Mouse (Mus musculus) lung, embryonic 14.5 days (tissue): ENCODE measurements at regions not wholly inside any gene's neighbourhood (a gene's known extent, or its start where the extent isn't known, plus 50 kb on each side); places are given as distances from the start of the nearest gene placed in this dataset.

Experiments
- ATAC-seq: fragments of 200-750 bp; cut with Nextera tagmentation; 2 replicates; pipeline ENCODE4 v1.8.0; 2017; ENCODE audit warnings: mild to moderate bottlenecking, moderate TSS enrichment, moderate library complexity; ENCODE audit not compliant: insufficient read depth
- DNase-seq: peaks from one replicate; pipeline ENCODE4 v3.0.0-alpha.2; 2015
- H3K27ac ChIP-seq: fragments of 300-500 bp; sonication (generic); 2 replicates; pipeline ENCODE4 v1.5.1; 2014; ENCODE audit warnings: low read depth, mild to moderate bottlenecking, moderate library complexity
- H3K27me3 ChIP-seq: fragments of 300-500 bp; sonication (generic); 2 replicates; pipeline ENCODE4 v1.6.1; 2014; ENCODE audit warnings: low read length, control low read depth; ENCODE audit not compliant: insufficient read depth
- H3K36me3 ChIP-seq: fragments of 300-500 bp; sonication (generic); 2 replicates; pipeline ENCODE4 v1.6.1; 2014; ENCODE audit warnings: control low read depth; ENCODE audit not compliant: insufficient read depth
- H3K4me1 ChIP-seq: fragments of 300-500 bp; sonication (generic); 2 replicates; pipeline ENCODE4 v1.6.1; 2014; ENCODE audit warnings: antibody characterized with exemption, control low read depth; ENCODE audit not compliant: insufficient read depth
- H3K4me2 ChIP-seq: fragments of 300-500 bp; sonication (generic); 2 replicates; pipeline ENCODE4 v1.6.1; 2014; ENCODE audit warnings: mild to moderate bottlenecking
- H3K4me3 ChIP-seq: fragments of 300-500 bp; sonication (generic); 2 replicates; pipeline ENCODE4 v1.5.1; 2014; ENCODE audit warnings: low read depth, low read length
- H3K9ac ChIP-seq: fragments of 300-500 bp; sonication (generic); 2 replicates; pipeline ENCODE4 v1.6.1; 2014
- H3K9me3 ChIP-seq: fragments of 300-500 bp; sonication (generic); 2 replicates; pipeline ENCODE4 v1.6.1; 2016; ENCODE audit warnings: low read depth, low read length, control low read depth
- CTCF ChIP-seq: IDR thresholded peaks from 2 replicates; pipeline ENCODE4 v1.5.1; 2016; ENCODE audit warnings: antibody characterized with exemption, low read depth
- WGBS: fragments of 180-500 bp; shearing (Covaris S2); extraction: QIAGEN DNeasy Blood & Tissue Kit; methylation state at CpG from one replicate; pipeline ENCODE4 v1.1.7; 2014; 5-methylcytosine and 5-hydroxymethylcytosine counted together

- no peak overlapping the region for H3K4me2 ChIP-seq
- no peak overlapping the region for H3K9ac ChIP-seq
- WGBS = 79% methylated on average over 7 of the region's 7 CpGs
Measured at GRCm38 (mm10) chr6:118330496-118330895, 88.8 kb downstream of the Bms1 start.

GRCm38 (mm10) chr6:118327458-118327857 is 91.8 kb downstream of the Bms1 start:
- Histone ChIP-seq H3K9me3 (no peaks in the 10 kb centered on the region), H3K4me2 (no peak overlapping the region), H3K27ac (no peak overlapping the region), H3K9ac (no peak overlapping the region), H3K4me1 (no peaks in the 10 kb centered on the region), H3K4me3 (no peak overlapping the region), H3K36me3 (no peaks in the 10 kb centered on the region), H3K27me3 (no peaks in the 10 kb centered on the region)
- 74% methylated on average over 6 of the region's 6 CpGs for whole genome bisulfite sequencing
- no peak for ATAC-seq
- peak; percentile 56 for TF ChIP-seq CTCF
- peak; percentile 40 for DNase-seq

More at GRCm38 (mm10) chr6:118330496-118330895, 88.8 kb downstream of the Bms1 start:
- DNase-seq (no peak), ATAC-seq (no peak)
- no peak for TF ChIP-seq CTCF
- H3K9me3 ChIP-seq = no peaks in the 10 kb centered on the region
- no peak overlapping the region for H3K27ac ChIP-seq
- no peak overlapping the region for H3K4me3 ChIP-seq
- H3K36me3 ChIP-seq = no peaks in the 10 kb centered on the region
- H3K27me3 ChIP-seq = no peaks in the 10 kb centered on the region
- no peaks in the 10 kb centered on the region for H3K4me1 ChIP-seq

DNA sequence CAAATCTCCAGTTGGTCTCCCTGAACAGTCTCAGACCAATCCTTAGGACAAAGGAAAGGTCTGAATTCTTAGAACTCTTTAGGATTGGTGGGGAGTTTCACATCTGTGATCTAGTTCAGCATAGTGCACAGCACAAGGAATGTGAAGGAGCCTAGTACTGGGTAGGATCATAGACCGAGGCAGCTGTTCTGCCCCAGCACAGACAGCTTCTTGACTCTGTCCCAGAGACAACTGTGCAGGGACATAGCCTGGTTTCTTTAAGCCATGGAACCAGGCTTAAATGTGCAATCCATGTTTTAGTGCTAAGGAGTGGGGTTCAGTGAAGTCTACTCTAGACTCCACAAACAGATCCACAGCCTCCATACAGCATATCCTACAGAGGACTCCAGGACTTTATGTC is 93.6 kb downstream of the Bms1 start:
- WGBS = 89% methylated on average over 1 of the region's 1 CpGs
- DNase-seq = no peak
- no peaks in the 10 kb centered on the region for H3K4me1 ChIP-seq
- no peak overlapping the region for H3K4me2 ChIP-seq
- no peaks in the 10 kb centered on the region for H3K9me3 ChIP-seq
- no peak overlapping the region; the same call in 1 of the 2 replicates for H3K9ac ChIP-seq
- no peak overlapping the region for H3K4me3 ChIP-seq
- no peak for ATAC-seq
- H3K27ac ChIP-seq = no peak overlapping the region
- no peak for TF ChIP-seq CTCF
- no peaks in the 10 kb centered on the region for H3K36me3 ChIP-seq
- no peaks in the 10 kb centered on the region for H3K27me3 ChIP-seq

GRCm38 (mm10) chr6:118324559-118324958 is 94.7 kb downstream of the Bms1 start:
- Histone ChIP-seq H3K9ac (no peak overlapping the region), H3K9me3 (no peaks in the 10 kb centered on the region), H3K27me3 (no peaks in the 10 kb centered on the region), H3K4me1 (no peaks in the 10 kb centered on the region), H3K4me2 (no peak overlapping the region), H3K27ac (no peak overlapping the region), H3K36me3 (no peaks in the 10 kb centered on the region), H3K4me3 (no peak overlapping the region)
- TF ChIP-seq CTCF = no peak
- WGBS = 51% methylated on average over 4 of the region's 4 CpGs
- ATAC-seq = no peak
- DNase-seq = no peak

GRCm38 (mm10) chr6:118323052-118323451 is 96.2 kb downstream of the Bms1 start:
- no peak overlapping the region for H3K4me2 ChIP-seq
- H3K4me3 ChIP-seq = no peak overlapping the region
- H3K27me3 ChIP-seq = no peaks in the 10 kb centered on the region
- H3K36me3 ChIP-seq = no peaks in the 10 kb centered on the region
- DNase-seq (no peak), ATAC-seq (no peak)
- H3K9me3 ChIP-seq = no peaks in the 10 kb centered on the region
- 59% methylated on average over 6 of the region's 6 CpGs for WGBS
- TF ChIP-seq CTCF = no peak
- no peak overlapping the region for H3K27ac ChIP-seq
- H3K4me1 ChIP-seq = no peaks in the 10 kb centered on the region
- H3K9ac ChIP-seq = no peak overlapping the region

DNA sequence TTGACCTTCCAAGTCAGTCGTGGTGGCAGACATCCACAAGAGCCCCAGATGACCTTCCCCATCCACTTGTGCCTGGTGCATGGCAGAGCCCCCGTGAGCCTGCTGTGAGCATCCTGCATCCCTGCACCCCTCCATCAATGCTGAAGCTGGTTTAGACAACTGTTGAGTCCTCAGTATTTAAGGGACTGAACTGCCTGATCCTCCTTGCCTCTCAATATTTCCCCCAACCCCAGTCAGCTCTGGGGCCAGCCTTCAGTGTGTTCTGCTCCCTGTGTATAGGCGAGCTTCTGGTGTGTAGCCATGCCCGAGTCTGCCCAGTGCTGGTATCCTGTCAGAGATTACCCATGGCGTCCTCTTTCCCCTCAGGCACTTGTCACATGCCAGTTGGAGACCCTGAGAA is 96.6 kb downstream of the Bms1 start:
- Histone ChIP-seq H3K9ac (no peak overlapping the region), H3K36me3 (no peaks in the 10 kb centered on the region), H3K27me3 (no peaks in the 10 kb centered on the region), H3K27ac (no peak overlapping the region), H3K4me3 (no peak overlapping the region), H3K4me1 (no peaks in the 10 kb centered on the region), H3K4me2 (no peak overlapping the region), H3K9me3 (no peaks in the 10 kb centered on the region)
- ATAC-seq = no peak
- TF ChIP-seq CTCF = no peak
- 65% methylated on average over 5 of the region's 5 CpGs for WGBS
- no peak for DNase-seq

GRCm38 (mm10) chr6:118322061-118322460 is 97.2 kb downstream of the Bms1 start:
- DNase-seq (no peak), ATAC-seq (no peak)
- Histone ChIP-seq H3K4me1 (no peaks in the 10 kb centered on the region), H3K36me3 (no peaks in the 10 kb centered on the region), H3K4me3 (no peak overlapping the region), H3K27ac (no peak overlapping the region), H3K4me2 (no peak overlapping the region), H3K9me3 (no peaks in the 10 kb centered on the region), H3K27me3 (no peaks in the 10 kb centered on the region), H3K9ac (no peak overlapping the region)
- TF ChIP-seq CTCF = no peak
- WGBS = 85% methylated on average over 6 of the region's 6 CpGs

DNA sequence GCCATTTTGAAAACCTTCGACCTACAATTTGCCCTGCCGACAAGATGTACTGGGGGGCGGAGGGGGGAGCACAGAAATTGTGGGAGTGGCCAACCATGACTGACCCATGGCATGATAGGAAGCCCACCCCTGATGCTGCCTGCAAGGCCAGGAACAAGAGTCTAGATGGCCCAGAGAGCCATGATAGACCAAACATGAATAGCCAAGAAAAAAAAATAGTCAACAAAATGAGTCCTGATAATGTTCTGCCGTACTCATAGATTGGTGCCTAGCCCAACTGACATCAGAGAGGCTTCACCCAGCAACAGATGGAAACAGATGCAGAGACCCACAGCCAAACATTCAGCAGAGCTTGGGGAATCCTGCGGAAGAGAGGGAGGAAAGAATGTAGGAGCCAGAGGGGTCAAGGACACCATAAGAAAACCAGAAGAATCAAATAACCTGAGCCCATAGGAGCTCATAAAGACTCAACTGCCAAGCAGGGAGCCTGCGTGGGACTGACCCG is 99.2 kb downstream of the Bms1 start:
- WGBS = 81% methylated on average over 7 of the region's 7 CpGs
- Histone ChIP-seq H3K4me2 (no peak overlapping the region), H3K9me3 (no peaks in the 10 kb centered on the region), H3K9ac (no peak overlapping the region), H3K27me3 (no peaks in the 10 kb centered on the region), H3K36me3 (no peaks in the 10 kb centered on the region), H3K4me1 (no peaks in the 10 kb centered on the region), H3K4me3 (no peak overlapping the region), H3K27ac (no peak overlapping the region)
- ATAC-seq (no peak), DNase-seq (no peak)
- no peak for TF ChIP-seq CTCF
